26 mouse cellular contexts compared by ENCODE assay signal in the genomic region with DNA sequence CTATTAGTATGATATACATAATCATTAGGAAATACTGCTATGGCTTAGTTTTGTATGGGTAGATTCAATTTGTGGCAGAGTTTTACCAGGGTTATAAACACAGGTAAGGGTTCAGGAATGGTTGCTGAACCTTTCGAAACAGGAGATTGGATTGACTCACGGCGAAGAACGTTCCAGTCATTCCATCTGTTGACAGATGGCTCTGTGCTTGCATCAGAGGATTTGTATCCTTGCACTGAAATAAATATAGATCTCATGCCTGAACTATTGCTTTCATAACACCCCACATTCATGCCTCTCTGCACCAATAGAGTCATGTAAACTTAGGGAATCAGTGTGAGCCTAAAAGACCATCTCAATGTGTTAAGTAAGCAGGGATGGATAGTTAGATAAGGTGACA. TPM values are rescaled to one million over a fixed set of nuclear protein-coding genes. Genes with fewer than 3 reads are reported as not detected.
DNase-seq lines count a peak whose midpoint lies in the region; ATAC-seq and TF ChIP-seq lines count a peak whose summit lies in the region.
"Had no signal": no experiment of that assay in that cellular context is flagged by ENCODE, and none has a peak within 500 bp of the region (broad histone marks: within the 10 kb centered on the region; RNA-seq: fewer than 3 reads in every experiment).

No protein-coding gene starts in this region.

- WGBS in kidney, embryonic 16.5 days = 87% methylated on average over 4 of the region's 4 CpGs

- DNase-seq in cerebellum, postnatal 4 days (ENCODE audit: low spot score in 2 of 2) = no peak
- peak in 1 of 2 experiments; percentile 37 for DNase-seq in layer of hippocampus, adult 2 months (ENCODE audit: low spot score in 2 of 2)
- DNase-seq in layer of hippocampus, postnatal 25 days (ENCODE audit: extremely low spot score in 1 of 2, low spot score in 1 of 2) = no peak
- peak; percentile 69 for DNase-seq in cerebellum, adult 9-10 months
- no peak for DNase-seq in retina, postnatal 1 day
- DNase-seq: adrenal gland, adult 8-10 months; adrenal gland, postnatal 36 days; B cell, adult 2 months; embryo, embryonic 11 days; gastrocnemius, postnatal 36 days; heart, adult 18-20 months; heart, postnatal 10 days; heart, postnatal 4 days; kidney, adult 11 months had no signal

- no peaks in the 10 kb centered on the region for H3K27me3 ChIP-seq in kidney, embryonic 16.5 days (ENCODE audit: insufficient read depth, low read length)
- H3K27me3 ChIP-seq: embryonic facial prominence, embryonic 15.5 days; hindbrain, embryonic 12.5 days had no signal

- H3K27ac ChIP-seq in layer of hippocampus, adult 2 months = peak overlapping the region; percentile 83
- H3K27ac ChIP-seq in kidney, embryonic 16.5 days (ENCODE audit: low read length) = no peak overlapping the region
- H3K27ac ChIP-seq: embryonic facial prominence, embryonic 15.5 days; forebrain, embryonic 10.5 days; heart, embryonic 10.5 days; hindbrain, embryonic 12.5 days had no signal

- TF ChIP-seq CTCF in layer of hippocampus, adult 2 months (conservative IDR thresholded peaks at IDR 0.05) = no peak

- H3K4me3 ChIP-seq in layer of hippocampus, adult 2 months = no peak overlapping the region
- H3K4me3 ChIP-seq in kidney, embryonic 16.5 days (ENCODE audit: low read length) = no peak overlapping the region
- H3K4me3 ChIP-seq: embryonic facial prominence, embryonic 15.5 days; erythroblast, embryonic 14.5 days; forebrain, embryonic 10.5 days; heart, embryonic 10.5 days; hindbrain, embryonic 12.5 days had no signal

- H3K36me3 ChIP-seq in kidney, embryonic 16.5 days (ENCODE audit: insufficient read depth, low read length) = no peaks in the 10 kb centered on the region
- H3K36me3 ChIP-seq: embryonic facial prominence, embryonic 15.5 days; forebrain, embryonic 10.5 days; G1E; heart, embryonic 10.5 days; hindbrain, embryonic 12.5 days had no signal

- no peak overlapping the region for H3K9ac ChIP-seq in kidney, embryonic 16.5 days (replicated peaks; ENCODE audit: low read length)
- H3K9ac ChIP-seq: embryonic facial prominence, embryonic 15.5 days; hindbrain, embryonic 12.5 days had no signal

- peaks cover 1% of the 10 kb centered on the region; the same call in 1 of the 2 replicates for H3K4me1 ChIP-seq in kidney, embryonic 16.5 days (ENCODE audit: insufficient read depth, low read length)
- H3K4me1 ChIP-seq: embryonic facial prominence, embryonic 15.5 days; hindbrain, embryonic 12.5 days had no signal

- no peaks in the 10 kb centered on the region for H3K9me3 ChIP-seq in kidney, embryonic 16.5 days (ENCODE audit: low read length)
- H3K9me3 ChIP-seq: embryonic facial prominence, embryonic 15.5 days; forebrain, embryonic 10.5 days; G1E; heart, embryonic 10.5 days; hindbrain, embryonic 12.5 days had no signal

- ATAC-seq in cerebellum, adult (ENCODE audit: insufficient number of reproducible peaks, low FRiP score, low TSS enrichment) = peak; percentile 92
- no peak for ATAC-seq in kidney, embryonic 16.5 days (ENCODE audit: low FRiP score, low TSS enrichment)
- ATAC-seq: CD4-positive, CD25-positive, alpha-beta regulatory T cell, adult 4 months; forebrain, embryonic 14.5 days; hindbrain, embryonic 16.5 days; inflammation-experienced regulatory T-cells, adult 6 months had no signal

- no peak overlapping the region for H3K4me2 ChIP-seq in kidney, embryonic 16.5 days (replicated peaks; ENCODE audit: low read depth, low read length)
- H3K4me2 ChIP-seq: embryonic facial prominence, embryonic 15.5 days; hindbrain, embryonic 12.5 days had no signal

RNA-seq across cellular contexts. Expression of a gene that starts 4.9 kb away (rescaled TPM):
- 1 to 10 TPM; 5.9 to 6.1 TPM for total RNA-seq in layer of hippocampus, adult 2 months (2021)
- 10 to 100 TPM in 1 of 2 experiments, 1 to 10 TPM in 1; 6.4 to 10.6 TPM for total RNA-seq in layer of hippocampus, postnatal 25 days (2021)
- polyA plus RNA-seq in kidney, embryonic 16.5 days (2015; fragmentation: Nextera tagmentation; extraction: Ambion mirVana) = 114 and 115 TPM in 2 replicates
- polyA plus RNA-seq: CD4-positive, CD25-positive, alpha-beta regulatory T cell, adult 4 months; erythroblast, embryonic 14.5 days; G1E had no signal
